Mouse (Mus musculus) intestine, postnatal 0 days (tissue): Measurements from ENCODE around the gene Rab1b. TPM values are rescaled to one million over a fixed set of nuclear protein-coding genes. Genes with fewer than 3 reads are reported as not detected.

Experiments
- ATAC-seq: fragments of 200-750 bp; cut with Nextera tagmentation; 2 replicates; pipeline ENCODE4 v1.8.0; 2017; ENCODE audit warnings: mild to moderate bottlenecking, moderate TSS enrichment, moderate library complexity
- H3K27ac ChIP-seq: fragments of 300-500 bp; sonication (generic); 2 replicates; pipeline ENCODE4 v1.5.1; 2014; ENCODE audit warnings: mild to moderate bottlenecking, low read depth, low read length, moderate library complexity
- H3K27me3 ChIP-seq: fragments of 300-500 bp; sonication (generic); replicated peaks from 2 replicates; pipeline ENCODE4 v1.6.1; 2014; ENCODE audit warnings: low read length, mixed read lengths; ENCODE audit not compliant: control insufficient read depth, insufficient read depth
- H3K36me3 ChIP-seq: fragments of 300-500 bp; sonication (generic); 2 replicates; pipeline ENCODE4 v1.6.1; 2014; ENCODE audit warnings: mild to moderate bottlenecking, moderate library complexity; ENCODE audit not compliant: control insufficient read depth, insufficient read depth
- H3K4me1 ChIP-seq: fragments of 300-500 bp; sonication (generic); replicated peaks from 2 replicates; pipeline ENCODE4 v1.6.1; 2014; ENCODE audit warnings: antibody characterized with exemption, low read length, mixed read lengths; ENCODE audit not compliant: control insufficient read depth, insufficient read depth
- H3K4me2 ChIP-seq: fragments of 300-500 bp; sonication (generic); replicated peaks from 2 replicates; pipeline ENCODE4 v1.6.1; 2014; ENCODE audit warnings: low read depth, mild to moderate bottlenecking, moderate library complexity
- H3K4me3 ChIP-seq: fragments of 300-500 bp; sonication (generic); 2 replicates; pipeline ENCODE4 v1.5.1; 2014; ENCODE audit warnings: low read depth, low read length
- H3K9ac ChIP-seq: fragments of 300-500 bp; sonication (generic); 2 replicates; pipeline ENCODE4 v1.6.1; 2014; ENCODE audit warnings: mild to moderate bottlenecking, low read depth, low read length
- H3K9me3 ChIP-seq: fragments of 300-500 bp; sonication (generic); 2 replicates; pipeline ENCODE4 v1.6.1; 2016; ENCODE audit warnings: mixed run types; ENCODE audit not compliant: control insufficient read depth
- CTCF ChIP-seq: sonication (generic); IDR thresholded peaks from 2 replicates; pipeline ENCODE4 v1.5.1; 2016; ENCODE audit warnings: low read depth, mild to moderate bottlenecking, control low read depth, antibody characterized with exemption, moderate library complexity
- WGBS: fragments of 180-500 bp; shearing (Covaris S2); extraction: QIAGEN DNeasy Blood & Tissue Kit; methylation state at CpG from one replicate; pipeline ENCODE4 v1.1.7; 2014; 5-methylcytosine and 5-hydroxymethylcytosine counted together
- polyA plus RNA-seq: library from polyadenylated mRNA; unstranded; fragments of >200 nt; fragmentation: Nextera tagmentation; extraction: Ambion mirVana; gene quantifications from 2 replicates; pipeline ENCODE4 v1.2.1, GENCODE M21; 2015

The Rab1b gene
- polyA plus RNA-seq, 1 experiment from 2014 or later: 185 TPM

- Histone ChIP-seq H3K27me3 (0 out of 2 replicates have a peak, but pooled peaks cover 3% of the 10 kb centered on the region), H3K4me2 (no peak overlapping the region), H3K9ac (no peak overlapping the region), H3K9me3 (no peaks in the 10 kb centered on the region), H3K4me3 (no peak overlapping the region), H3K27ac (no peak overlapping the region), H3K4me1 (peaks cover 9% of the 10 kb centered on the region), H3K36me3 (peaks cover 42% of the 10 kb centered on the region)
- ATAC-seq: no peak
- WGBS: 45% methylated on average over 11 of the region's 11 CpGs
- no peak for TF ChIP-seq CTCF
Observed at GRCm38 (mm10) chr19:5094746-5095417, 12.0 kb downstream of the Rab1b start.

GRCm38 (mm10) chr19:5094243-5094632, 12.6 kb downstream of the Rab1b start:
- peak; percentile 94 for TF ChIP-seq CTCF
- no peak overlapping the region for H3K4me2 ChIP-seq
- H3K27me3 ChIP-seq: 0 out of 2 replicates have a peak, but pooled peaks cover 3% of the 10 kb centered on the region
- peak; percentile 33 for ATAC-seq
- no peak overlapping the region for H3K4me3 ChIP-seq
- H3K4me1 ChIP-seq: peaks cover 11% of the 10 kb centered on the region
- no peak overlapping the region for H3K9ac ChIP-seq
- H3K9me3 ChIP-seq: no peaks in the 10 kb centered on the region
- WGBS: under 1% methylated on average over 21 of the region's 21 CpGs
- H3K27ac ChIP-seq: no peak overlapping the region
- H3K36me3 ChIP-seq: peaks cover 41% of the 10 kb centered on the region

GRCm38 (mm10) chr19:5093481-5094242, 13.2 kb downstream of the Rab1b start:
- WGBS: 73% methylated on average over 12 of the region's 12 CpGs
- Histone ChIP-seq H3K4me2 (no peak overlapping the region), H3K4me3 (no peak overlapping the region), H3K4me1 (peaks cover 12% of the 10 kb centered on the region), H3K27ac (no peak overlapping the region), H3K36me3 (peaks cover 39% of the 10 kb centered on the region), H3K27me3 (0 out of 2 replicates have a peak, but pooled peaks cover 3% of the 10 kb centered on the region), H3K9ac (no peak overlapping the region), H3K9me3 (no peaks in the 10 kb centered on the region)
- no peak for ATAC-seq
- TF ChIP-seq CTCF: no peak

GRCm38 (mm10) chr19:5092083-5092482, 14.8 kb downstream of the Rab1b start:
- Histone ChIP-seq H3K27me3 (no peaks in the 10 kb centered on the region), H3K9ac (no peak overlapping the region), H3K4me2 (no peak overlapping the region), H3K36me3 (peaks cover 39% of the 10 kb centered on the region), H3K27ac (no peak overlapping the region), H3K4me1 (peaks cover 8% of the 10 kb centered on the region; the same call in 1 of the 2 replicates), H3K4me3 (no peak overlapping the region), H3K9me3 (no peaks in the 10 kb centered on the region)
- 92% methylated on average over 10 of the region's 10 CpGs for WGBS
- TF ChIP-seq CTCF: no peak
- ATAC-seq: no peak

- Histone ChIP-seq H3K4me2 (peak overlapping the region; percentile 81), H3K36me3 (peaks cover 39% of the 10 kb centered on the region), H3K27ac (peak overlapping the region; percentile 95; the same call in 1 of the 2 replicates), H3K9ac (peak overlapping the region; percentile 78), H3K9me3 (no peaks in the 10 kb centered on the region), H3K4me3 (peak overlapping the region; percentile 91), H3K27me3 (peaks cover 21% of the 10 kb centered on the region), H3K4me1 (peaks cover 8% of the 10 kb centered on the region; the same call in 1 of the 2 replicates)
- no peak for TF ChIP-seq CTCF
- no peak for ATAC-seq
- WGBS: 87% methylated on average over 4 of the region's 4 CpGs
Observed at GRCm38 (mm10) chr19:5089324-5089723, 17.5 kb downstream of the Rab1b start.
